Mouse (Mus musculus): ENCODE results near the gene Gm19684. TPM values are rescaled to one million over a fixed set of nuclear protein-coding genes. Genes with fewer than 3 reads are reported as not detected.
A peak's percentile ranks its signal among the peaks of the same experiment; 100 is the strongest.
"Not testable (repeated sequence)": the region's sequence is repeated elsewhere in the genome, so short reads cannot be mapped to it uniquely, and the experiment has no call there.

Gene Gm19684
- polyA plus RNA-seq, 1 experiment: not detected

DNA sequence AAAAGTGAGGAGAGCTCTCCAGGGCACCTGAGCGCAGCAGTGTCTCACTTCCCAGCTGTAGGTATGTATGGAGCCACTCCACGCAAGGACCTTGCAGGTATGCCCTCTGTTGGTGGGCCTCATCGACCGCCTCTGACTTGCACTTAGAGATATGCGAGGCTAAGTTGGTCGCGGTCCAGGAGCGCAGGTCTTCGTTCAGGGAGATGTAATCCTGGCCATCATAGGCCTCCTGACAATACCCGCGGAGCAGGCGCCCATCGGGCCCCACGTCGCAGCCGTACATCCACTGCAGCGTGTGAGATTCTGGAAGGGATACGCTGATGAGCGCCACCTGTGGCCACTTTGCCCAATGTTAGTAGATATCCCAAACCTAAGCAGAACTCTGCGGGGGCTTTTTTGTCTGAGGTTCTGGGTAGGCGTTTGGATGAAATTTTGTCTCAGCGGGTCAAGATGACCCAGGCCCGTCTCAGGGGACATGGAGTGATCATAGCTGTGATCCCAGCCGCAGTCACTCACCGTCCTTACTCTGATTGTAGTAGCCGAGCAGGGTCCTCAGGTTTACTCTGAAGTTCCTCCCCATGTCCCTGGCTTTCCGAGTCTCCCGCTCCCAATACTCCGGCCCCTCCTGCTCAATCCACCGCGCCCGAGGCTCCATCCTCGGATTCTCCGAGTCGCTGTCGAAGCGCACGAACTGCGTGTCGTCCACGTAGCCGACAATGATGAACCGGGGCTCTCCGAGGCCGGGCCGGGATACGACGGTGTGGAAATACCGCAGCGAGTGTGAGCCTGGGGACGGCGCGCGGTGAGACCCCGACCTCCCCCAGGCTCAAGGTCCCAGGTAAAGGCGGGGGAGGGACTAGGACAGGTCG, 10.6 kb upstream of the Gm19684 start:
- TF ChIP-seq CTCF (IDR thresholded peaks at IDR 0.05; ENCODE audit: insufficient read depth, low read depth, low read length): 0 out of 2 replicates have a peak, but pooled peaks have one; percentile 32
- 2% methylated on average over 57 of the region's 57 CpGs for WGBS
- peak overlapping the region; percentile 45 for H3K4me3 ChIP-seq (ENCODE audit: insufficient read depth, low read depth, low read length)

DNA sequence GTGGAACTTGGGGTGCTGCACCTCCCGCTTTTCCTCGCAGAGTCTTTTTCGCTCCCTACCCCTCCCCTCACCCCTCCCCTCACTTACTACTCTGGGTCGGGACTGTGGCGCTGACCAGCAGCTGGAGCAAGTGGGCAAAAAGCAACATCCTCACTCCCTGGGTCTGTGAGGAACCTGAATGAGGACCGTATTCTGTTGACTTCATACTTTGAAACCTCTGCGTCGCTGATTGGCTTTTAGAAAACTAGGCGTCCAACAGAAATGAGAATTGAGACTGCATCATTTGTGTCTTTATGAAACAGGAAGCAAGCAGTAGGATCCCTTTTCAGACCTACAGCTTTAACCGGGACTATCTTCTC, 10.0 kb upstream of the Gm19684 start:
- H3K4me1 ChIP-seq (ENCODE audit: control insufficient read depth, insufficient read depth, low read length); H3K27ac ChIP-seq (ENCODE audit: insufficient read depth, low read depth, low read length): not testable (repeated sequence)
- peak overlapping the region; percentile 45 for H3K4me3 ChIP-seq (ENCODE audit: insufficient read depth, low read depth, low read length)
- WGBS: 3% methylated on average over 10 of the region's 10 CpGs

More for the DNA sequence above, 10.6 kb upstream of the Gm19684 start:
- not testable (repeated sequence) for H3K4me1 ChIP-seq (ENCODE audit: control insufficient read depth, insufficient read depth, low read length); H3K27ac ChIP-seq (ENCODE audit: insufficient read depth, low read depth, low read length)

DNA sequence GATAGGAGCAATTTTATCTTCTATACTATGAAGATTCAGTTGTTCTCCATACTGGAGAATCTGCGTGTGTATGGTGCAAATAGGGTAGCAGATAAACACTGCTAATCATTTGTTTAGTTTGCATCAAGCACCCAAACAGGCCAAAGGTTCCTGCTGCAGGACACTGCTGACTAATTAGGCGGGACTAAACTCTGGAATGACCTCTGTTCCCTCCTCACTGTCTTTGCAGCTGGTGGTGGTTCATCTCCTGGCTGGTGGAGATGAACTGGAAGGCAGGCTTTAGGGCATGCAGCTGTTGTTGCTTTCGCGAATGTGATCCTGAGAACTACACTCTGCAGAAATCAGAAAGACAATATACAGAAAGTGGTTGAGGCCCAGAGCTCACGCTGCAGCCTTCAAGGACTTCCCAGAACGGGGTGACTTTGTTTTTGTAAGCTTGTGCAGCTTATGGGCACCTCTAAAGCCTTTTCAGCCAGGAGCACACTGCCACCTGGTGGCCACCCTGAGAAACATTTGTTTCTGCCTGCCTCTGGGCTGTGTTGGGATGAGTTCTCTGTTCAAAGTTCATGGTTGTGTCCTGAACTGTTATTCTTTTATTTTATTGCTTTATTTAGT, 7.4 kb upstream of the Gm19684 start:
- peaks cover 10% of the 10 kb centered on the region for H3K4me1 ChIP-seq (ENCODE audit: control insufficient read depth, insufficient read depth, low read length)
- not testable (repeated sequence) for H3K4me3 ChIP-seq (ENCODE audit: insufficient read depth, low read depth, low read length); H3K27ac ChIP-seq (ENCODE audit: insufficient read depth, low read depth, low read length)
- 25% methylated on average over 6 of the region's 6 CpGs for WGBS

DNA sequence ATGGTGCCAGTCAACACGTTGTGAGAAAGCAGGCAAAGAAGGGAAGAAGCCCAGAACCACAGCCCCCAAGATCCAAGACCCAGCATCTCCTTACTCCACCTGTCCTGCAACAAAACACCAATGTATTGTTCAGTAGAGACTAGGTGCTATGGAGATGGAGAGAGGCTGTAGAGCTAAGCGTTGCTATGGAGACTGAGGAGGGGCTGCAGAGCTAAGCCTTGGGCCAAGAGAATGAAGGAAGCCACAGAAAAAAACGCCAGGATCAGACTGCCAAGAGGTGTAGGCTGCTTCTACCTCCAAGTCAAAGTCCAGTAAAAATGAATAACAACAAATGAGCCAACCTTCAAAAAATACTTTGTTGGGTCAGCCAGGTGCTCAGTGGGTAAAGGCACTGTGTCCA, 4.9 kb upstream of the Gm19684 start:
- not testable (repeated sequence) for H3K4me3 ChIP-seq (ENCODE audit: insufficient read depth, low read depth, low read length); H3K27ac ChIP-seq (ENCODE audit: insufficient read depth, low read depth, low read length)
- 18% methylated on average over 3 of the region's 3 CpGs for WGBS
- H3K4me1 ChIP-seq (ENCODE audit: control insufficient read depth, insufficient read depth, low read length): peaks cover 11% of the 10 kb centered on the region; the same call in 1 of the 2 replicates

DNA sequence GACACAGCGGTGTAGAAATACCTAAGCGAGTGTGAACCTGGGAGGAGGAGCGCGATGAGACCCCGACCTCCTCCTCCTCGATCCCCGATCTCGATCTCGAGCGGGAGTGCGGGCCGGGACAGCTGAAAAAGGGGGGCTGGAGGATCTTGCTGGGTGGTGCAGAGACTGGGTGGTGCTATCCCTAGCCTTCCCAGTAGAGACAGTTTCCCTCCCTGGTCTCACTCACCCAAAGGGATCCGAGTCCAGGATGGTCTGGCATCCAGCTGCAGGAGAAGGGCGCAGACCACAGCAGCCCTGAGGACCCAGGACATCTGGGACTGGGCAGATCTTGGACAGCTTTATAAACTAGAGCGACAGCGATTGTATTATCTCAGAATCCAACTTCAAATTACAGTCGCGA, 639 bp upstream of the Gm19684 start:
- peaks cover 14% of the 10 kb centered on the region; the same call in 1 of the 2 replicates for H3K4me1 ChIP-seq (ENCODE audit: control insufficient read depth, insufficient read depth, low read length)
- H3K4me3 ChIP-seq (ENCODE audit: insufficient read depth, low read depth, low read length): peak overlapping the region; percentile 42
- H3K27ac ChIP-seq (ENCODE audit: insufficient read depth, low read depth, low read length): not testable (repeated sequence)
- 23% methylated on average over 18 of the region's 18 CpGs for WGBS

DNA sequence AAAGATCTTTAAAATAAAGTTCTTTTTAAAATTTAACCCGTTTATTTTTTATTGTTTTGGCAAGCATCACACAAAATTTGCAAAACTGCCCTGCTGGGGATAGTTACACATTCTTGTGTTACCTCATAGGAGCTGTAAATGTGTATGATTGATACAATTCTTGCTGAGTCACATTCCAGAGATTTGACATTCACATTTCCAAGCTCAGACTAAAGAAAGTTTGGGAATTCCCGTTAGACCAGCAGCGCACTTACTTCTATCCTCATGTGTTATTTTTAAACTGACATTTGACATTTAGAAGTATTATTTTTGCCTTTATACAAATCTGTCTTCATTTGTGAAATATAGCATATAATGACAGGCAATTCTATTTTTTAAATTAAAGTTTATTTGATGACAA, 2.6 kb downstream of the Gm19684 start:
- not testable (repeated sequence) for H3K4me3 ChIP-seq (ENCODE audit: insufficient read depth, low read depth, low read length); H3K27ac ChIP-seq (ENCODE audit: insufficient read depth, low read depth, low read length)
- H3K4me1 ChIP-seq (ENCODE audit: control insufficient read depth, insufficient read depth, low read length): peaks cover 12% of the 10 kb centered on the region; the same call in 1 of the 2 replicates
- 77% methylated on average over 3 of the region's 3 CpGs for WGBS

DNA sequence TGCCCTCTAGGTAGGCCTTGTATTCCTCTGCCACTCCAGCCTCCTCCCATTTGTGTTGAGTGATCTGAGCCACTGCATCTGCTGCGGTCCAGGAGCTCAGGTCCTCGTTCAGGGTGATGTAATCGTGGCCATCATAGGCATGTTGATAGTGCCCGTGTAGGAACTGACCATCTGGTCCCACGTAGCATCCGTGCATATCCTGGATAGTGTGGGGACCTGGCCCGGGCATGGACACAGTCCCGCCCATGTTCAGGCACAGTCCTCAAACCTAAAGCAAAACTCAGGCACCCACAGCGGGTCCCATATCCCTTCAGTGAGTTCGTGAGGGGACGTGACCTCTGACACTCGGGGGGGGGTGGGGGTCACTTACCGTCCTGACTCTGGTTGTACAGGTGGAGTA, 7.0 kb downstream of the Gm19684 start:
- not testable (repeated sequence) for H3K4me1 ChIP-seq (ENCODE audit: control insufficient read depth, insufficient read depth, low read length); H3K4me3 ChIP-seq (ENCODE audit: insufficient read depth, low read depth, low read length); H3K27ac ChIP-seq (ENCODE audit: insufficient read depth, low read depth, low read length)
- WGBS: 71% methylated on average over 12 of the region's 13 CpGs

DNA sequence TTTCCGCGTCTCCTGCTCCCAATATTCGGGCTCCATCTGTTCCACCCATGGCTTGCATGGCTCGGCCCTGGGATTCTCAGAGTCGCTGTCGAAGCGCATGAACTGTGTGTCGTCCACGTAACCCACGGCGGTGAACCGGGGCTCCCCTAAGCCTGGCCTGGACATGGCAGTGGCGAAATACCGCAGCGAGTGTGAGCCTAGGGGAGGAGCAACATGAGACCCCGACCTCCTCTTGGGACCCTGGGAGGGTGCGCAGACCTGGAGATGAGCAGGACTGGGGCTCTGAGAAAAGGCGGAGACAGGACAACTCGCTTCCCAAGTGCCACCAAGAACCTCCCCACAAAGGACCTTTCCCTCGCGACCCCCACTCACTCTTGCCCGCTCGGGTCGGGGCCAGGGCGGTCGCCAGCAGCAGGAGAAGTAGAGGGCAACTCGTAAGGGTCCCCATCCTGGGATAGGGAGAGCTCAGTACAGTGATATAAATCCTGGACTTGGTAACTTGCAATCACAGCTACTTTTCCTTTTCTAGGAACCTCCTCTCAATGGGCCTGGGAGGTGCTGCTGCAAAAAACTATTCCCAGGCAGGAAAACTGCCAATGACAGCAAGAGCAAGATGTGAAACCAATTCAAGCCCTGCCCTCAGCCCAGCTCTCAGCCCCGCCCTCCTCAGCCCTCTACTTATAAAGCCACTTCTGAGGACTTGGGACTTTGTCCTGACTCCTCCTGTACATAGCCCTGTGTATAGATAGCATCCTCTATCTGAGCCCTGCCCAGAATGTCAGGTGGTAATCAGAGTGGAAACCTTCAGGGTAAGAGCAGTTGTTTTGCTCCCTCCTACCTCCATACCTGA, 7.7 kb downstream of the Gm19684 start, which contains the start of gene Gm7030:
TSS of gene Gm7030 (minus strand) at position 458 of the 850 bp plus-strand sequence.
- WGBS: 30% methylated on average over 28 of the region's 28 CpGs
- H3K27ac ChIP-seq (ENCODE audit: insufficient read depth, low read depth, low read length); H3K4me1 ChIP-seq (ENCODE audit: control insufficient read depth, insufficient read depth, low read length); H3K4me3 ChIP-seq (ENCODE audit: insufficient read depth, low read depth, low read length): not testable (repeated sequence)

DNA sequence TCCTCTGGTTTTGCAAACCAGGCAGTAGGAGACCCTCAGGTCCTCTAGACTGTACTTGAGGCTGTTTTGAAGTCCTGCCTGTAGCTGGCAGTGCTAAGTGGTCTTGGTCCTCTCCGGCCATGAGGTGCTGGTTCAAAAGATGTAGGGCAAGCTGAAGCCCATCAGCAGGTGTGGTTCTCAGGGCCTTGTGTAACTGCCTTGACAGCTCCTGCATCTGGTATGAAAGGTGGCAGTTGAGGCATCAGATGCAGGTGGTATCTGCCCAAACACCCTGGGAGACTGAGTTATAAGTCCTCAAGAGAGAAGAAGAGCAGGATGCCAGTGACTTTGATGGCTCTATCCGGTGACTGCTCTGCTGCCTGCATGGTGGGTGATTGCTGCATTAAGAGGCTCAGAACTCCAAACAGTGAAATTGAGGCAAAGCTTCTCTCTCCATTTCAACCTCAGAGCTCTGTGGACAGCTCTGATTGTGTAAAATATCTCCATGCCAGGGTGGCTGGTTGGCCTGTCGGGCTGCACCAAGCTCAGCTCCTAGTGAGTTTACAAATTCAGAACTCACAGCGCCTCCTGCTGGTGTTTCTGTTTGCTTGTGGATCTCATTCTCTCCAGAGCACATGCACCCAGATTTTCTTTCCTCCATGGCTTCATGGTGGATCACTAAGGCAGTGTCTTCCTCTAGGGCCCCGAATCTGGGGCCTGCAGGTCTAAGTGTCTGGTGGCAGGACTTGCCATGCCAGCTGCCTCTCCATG, 10.2 kb downstream of the Gm19684 start:
- Histone ChIP-seq H3K4me1 (ENCODE audit: control insufficient read depth, insufficient read depth, low read length) (no peaks in the 10 kb centered on the region), H3K27ac (ENCODE audit: insufficient read depth, low read depth, low read length) (no peak overlapping the region), H3K4me3 (ENCODE audit: insufficient read depth, low read depth, low read length) (no peak overlapping the region)
- 72% methylated on average over 5 of the region's 5 CpGs for WGBS
- TF ChIP-seq POLR2A (IDR thresholded peaks at IDR 0.05; ENCODE audit: insufficient read depth, low read depth, low read length) (no peak), CTCF (IDR thresholded peaks at IDR 0.05; ENCODE audit: insufficient read depth, low read depth, low read length) (no peak)

DNA sequence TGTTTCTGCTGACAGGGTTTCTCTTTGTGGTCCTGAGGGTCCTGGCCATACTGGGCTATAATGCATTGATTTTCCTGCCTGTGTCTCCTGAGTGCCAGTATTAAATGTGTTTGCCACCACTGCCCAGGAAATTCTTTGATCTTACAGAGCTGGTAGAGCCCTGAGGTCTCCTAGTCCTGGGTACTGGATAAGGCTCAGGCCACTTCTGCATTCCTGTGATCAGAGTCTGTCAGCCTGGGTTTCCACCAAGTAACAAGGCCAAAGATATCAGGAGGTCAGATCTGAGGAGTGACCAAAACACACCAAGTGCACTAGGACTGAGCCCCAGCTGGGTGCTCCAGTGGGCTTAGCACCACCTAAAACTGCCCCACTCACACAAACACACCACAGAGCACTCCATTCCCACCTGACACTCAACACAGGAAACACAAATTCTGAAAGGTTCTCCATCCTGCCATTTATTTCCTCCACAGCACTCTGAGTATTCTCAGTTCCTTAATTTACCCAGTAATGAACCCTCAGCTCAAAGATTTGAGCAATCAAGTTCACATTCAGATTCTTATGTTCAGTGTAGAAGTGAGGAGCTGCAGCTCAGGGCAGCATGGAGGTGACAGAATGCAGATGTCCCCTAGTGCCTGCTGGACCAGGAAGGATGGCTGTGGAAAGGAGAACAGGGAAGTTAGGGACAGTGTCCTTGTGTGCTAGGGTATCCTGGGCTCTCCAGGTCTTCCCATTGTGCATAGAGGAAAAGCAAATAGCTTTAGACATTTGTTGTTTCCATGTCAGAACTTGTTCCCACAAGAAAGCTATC, 14.1 kb downstream of the Gm19684 start:
- not testable (repeated sequence) for H3K27ac ChIP-seq (ENCODE audit: insufficient read depth, low read depth, low read length); H3K4me3 ChIP-seq (ENCODE audit: insufficient read depth, low read depth, low read length); H3K4me1 ChIP-seq (ENCODE audit: control insufficient read depth, insufficient read depth, low read length)

DNA sequence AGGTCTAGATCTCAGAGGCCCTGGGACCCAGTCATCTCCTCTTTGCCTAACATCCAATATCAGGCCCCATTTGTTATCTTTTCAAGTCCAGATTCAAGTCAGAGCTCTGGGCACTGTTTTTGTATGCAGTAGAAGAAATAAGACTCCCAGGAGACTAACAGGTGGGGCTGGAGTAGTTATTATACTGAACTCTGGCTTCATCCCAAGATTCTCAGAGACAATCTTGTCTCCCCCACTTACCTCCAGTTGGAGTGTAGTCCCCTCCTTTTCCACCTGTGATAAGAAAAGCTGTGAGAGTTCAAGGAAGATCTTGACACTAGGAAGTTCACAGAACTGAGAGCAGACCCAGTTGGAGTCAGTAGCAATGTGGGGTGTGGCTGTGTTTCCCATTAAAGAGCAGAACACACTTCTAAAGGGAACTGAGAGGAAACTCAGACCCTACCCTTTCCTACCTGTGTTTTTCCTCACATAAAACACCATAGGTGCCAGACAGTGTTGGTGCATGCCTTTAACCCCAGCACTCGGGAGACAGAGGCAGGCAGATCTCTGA, 14.9 kb downstream of the Gm19684 start:
- H3K4me3 ChIP-seq (ENCODE audit: insufficient read depth, low read depth, low read length); H3K4me1 ChIP-seq (ENCODE audit: control insufficient read depth, insufficient read depth, low read length); H3K27ac ChIP-seq (ENCODE audit: insufficient read depth, low read depth, low read length): not testable (repeated sequence)
- 81% methylated on average over 1 of the region's 1 CpGs for WGBS

Measured in olfactory bulb, adult 2 months (tissue).